Mouse (Mus musculus) common myeloid progenitor, adult 5-6 weeks (primary cell): ENCODE results near the gene Runx2. TPM values are rescaled to one million over a fixed set of nuclear protein-coding genes. Genes with fewer than 3 reads are reported as not detected.
A peak's percentile ranks its signal among the peaks of the same experiment; 100 is the strongest.

ENCODE experiments used
- ATAC-seq: replicated peaks from 2 replicates; pipeline ENCODE4 v1.8.0; 2016; ENCODE audit warnings: low read depth, mild to moderate bottlenecking, moderate TSS enrichment, inconsistent platforms; ENCODE audit not compliant: poor library complexity, severe bottlenecking
- total RNA-seq: library from RNA; stranded (forward); fragments of 200-1000, 187-1606 nt; gene quantifications from 2 replicates; pipeline ENCODE4 v1.2.3, GENCODE M21; 2017

Runx2 gene
- total RNA-seq, 1 experiment from 2014 or later: 27.3 TPM

GRCm38 (mm10) chr17:44607383-44607782 is 207.2 kb downstream of the Runx2 start:
- ATAC-seq: peak; percentile 68

- ATAC-seq: peak; percentile 62
These were observed 208.4 kb downstream of the Runx2 start for GRCm38 (mm10) chr17:44606245-44606644.

- no peak for ATAC-seq
These were observed 208.8 kb downstream of the Runx2 start for GRCm38 (mm10) chr17:44605749-44606148.

GRCm38 (mm10) chr17:44603170-44603569 is 211.4 kb downstream of the Runx2 start:
- no peak for ATAC-seq

- ATAC-seq: peak; percentile 7; the same call in 1 of the 2 replicates
These were observed 213.1 kb downstream of the Runx2 start for GRCm38 (mm10) chr17:44601317-44602021.

- no peak for ATAC-seq
These were observed 214.7 kb downstream of the Runx2 start for GRCm38 (mm10) chr17:44599856-44600255.

- ATAC-seq: 0 out of 2 replicates have a peak, but pooled peaks have one; percentile 42
These were observed 215.5 kb downstream of the Runx2 start for GRCm38 (mm10) chr17:44599132-44599531.

- ATAC-seq: no peak
These were observed 216.6 kb downstream of the Runx2 start for GRCm38 (mm10) chr17:44597918-44598504.

- no peak for ATAC-seq
These were observed 221.9 kb downstream of the Runx2 start for GRCm38 (mm10) chr17:44592737-44593090.

- no peak for ATAC-seq
These were observed 222.4 kb downstream of the Runx2 start for GRCm38 (mm10) chr17:44592067-44592736.

GRCm38 (mm10) chr17:44588470-44588869 is 226.1 kb downstream of the Runx2 start:
- ATAC-seq: no peak

GRCm38 (mm10) chr17:44588020-44588419 is 226.6 kb downstream of the Runx2 start:
- no peak for ATAC-seq

- no peak for ATAC-seq
These were observed 228.4 kb downstream of the Runx2 start for GRCm38 (mm10) chr17:44586196-44586595.

GRCm38 (mm10) chr17:44584781-44585180 is 229.8 kb downstream of the Runx2 start:
- no peak for ATAC-seq

- ATAC-seq: no peak
These were observed 236.8 kb downstream of the Runx2 start for GRCm38 (mm10) chr17:44577791-44578190.

- no peak for ATAC-seq
These were observed 243.7 kb downstream of the Runx2 start for GRCm38 (mm10) chr17:44570899-44571298.

- ATAC-seq: 0 out of 2 replicates have a peak, but pooled peaks have one; percentile 29
These were observed 245.5 kb downstream of the Runx2 start for GRCm38 (mm10) chr17:44569020-44569621.

GRCm38 (mm10) chr17:44566992-44567391 is 247.6 kb downstream of the Runx2 start:
- no peak for ATAC-seq

GRCm38 (mm10) chr17:44565884-44566515 is 248.6 kb downstream of the Runx2 start:
- no peak for ATAC-seq

GRCm38 (mm10) chr17:44565311-44565831 is 249.2 kb downstream of the Runx2 start:
- ATAC-seq: no peak
